Mouse (Mus musculus) inflammation-experienced regulatory T-cells (primary cell): ENCODE measurements around the gene Atp10b. TPM values are rescaled to one million over a fixed set of nuclear protein-coding genes. Genes with fewer than 3 reads are reported as not detected.

Experiments
- polyA plus RNA-seq, 2 experiments: library from polyadenylated mRNA; unstranded; fragments of 100-300 nt; shearing (Covaris generic); gene quantifications; one replicate each; pipeline ENCODE4 v1.2.1; 2017

Atp10b gene
- 1 to 10 TPM in 1 of 2 experiments, under 1 TPM in 1; 0.19 to 2.2 TPM for polyA plus RNA-seq

DNA sequence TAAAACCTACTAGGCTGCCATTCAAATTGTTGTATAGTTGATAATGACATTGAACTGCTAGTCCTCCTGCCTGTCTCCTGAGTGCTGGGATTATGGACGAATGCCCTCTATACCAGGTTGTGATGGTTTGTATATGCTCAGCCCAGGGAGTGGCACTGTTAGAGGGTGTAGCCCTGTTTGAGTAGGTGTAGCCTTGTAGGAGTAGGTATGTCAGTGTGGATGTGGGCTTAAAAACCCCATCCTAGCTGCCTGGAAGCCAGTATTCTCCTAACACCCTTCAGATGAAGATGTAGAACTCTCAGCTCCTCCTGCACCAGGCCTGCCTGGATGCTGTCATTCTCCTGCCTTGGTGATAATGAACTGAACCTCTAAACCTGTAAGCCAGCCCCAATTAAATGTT lies at the start of gene Atp10b:
Gene Atp10b, plus strand, starts transcription at position 301 of the 400 bp plus-strand sequence.

Other genes starting within 250 kb of the Atp10b start
- gene Gm9972, start 114.1 kb upstream of the Atp10b start, polyA plus RNA-seq: 1 to 10 TPM in 1 of 2 experiments, under 1 TPM in 1; 0.24 to 2.8 TPM